Mouse (Mus musculus): ENCODE measurements around the gene Otud4. TPM values are rescaled to one million over a fixed set of nuclear protein-coding genes. Genes with fewer than 3 reads are reported as not detected.

Gene Otud4
- polyA plus RNA-seq (2014; fragmentation: Illumina TruSeq; extraction: RNeasy Lipid Tissue Mini Kit (QIAGEN cat#74804); ENCODE audit: low read depth, low replicate concordance), result 19.6 TPM

DNA sequence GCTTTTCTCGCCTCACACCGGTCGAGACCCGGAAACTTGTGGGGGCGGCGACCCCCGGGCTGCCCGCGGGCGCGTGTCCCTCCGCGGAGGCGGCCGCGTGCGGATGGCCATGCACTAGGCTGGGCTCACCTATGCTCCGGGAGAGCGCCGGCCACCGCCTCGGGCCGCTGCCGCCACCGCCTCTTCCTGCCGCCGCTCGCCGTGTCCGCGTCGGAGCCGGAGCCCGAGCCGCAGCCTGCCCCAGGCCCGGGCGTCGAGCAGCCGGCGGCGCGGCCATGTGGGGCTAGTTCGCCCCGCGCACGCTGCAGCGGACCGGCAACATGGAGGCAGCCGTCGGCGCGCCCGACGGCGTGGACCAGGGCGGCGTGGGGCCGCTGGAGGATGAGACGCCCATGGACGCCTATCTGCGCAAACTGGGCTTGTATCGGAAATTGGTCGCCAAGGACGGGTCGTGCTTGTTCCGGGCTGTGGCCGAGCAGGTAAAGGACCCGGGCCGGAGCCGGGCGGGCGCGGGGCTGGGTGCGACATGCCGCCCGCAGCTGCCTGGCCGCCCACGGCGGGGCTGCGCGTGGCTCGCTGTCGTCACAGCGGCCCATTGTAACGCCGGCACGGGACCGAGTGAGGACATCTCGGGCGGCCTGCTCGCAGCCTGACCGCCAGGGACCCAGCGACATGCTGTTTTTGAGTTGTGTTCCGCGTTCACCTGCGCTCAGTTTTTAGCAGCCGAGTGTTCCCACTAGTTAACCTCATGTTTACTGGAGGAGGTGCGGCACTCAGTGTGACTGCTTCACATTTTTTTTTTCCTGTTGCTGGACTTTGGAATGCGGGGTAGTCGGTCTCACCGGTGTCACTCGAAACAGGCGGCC, at the start of gene Otud4:
TSS of gene Otud4 (plus strand) at position 33 of the 866 bp plus-strand sequence.

GRCm38 (mm10) chr8:79711064-79711961, 71.9 kb downstream of the Otud4 start, which contains the start of the genes Abce1 and Anapc10:
Gene Abce1, minus strand, starts transcription at chr8:79711740.
Gene Anapc10, plus strand, starts transcription at chr8:79711820.

Other genes starting within 250 kb of the Otud4 start
- 24.8 TPM for gene Smad1, start 240.1 kb upstream of the Otud4 start, polyA plus RNA-seq (2014; fragmentation: Illumina TruSeq; extraction: RNeasy Lipid Tissue Mini Kit (QIAGEN cat#74804); ENCODE audit: low read depth, low replicate concordance)
- 38.1 TPM for gene Abce1, start 72.1 kb downstream of the Otud4 start, polyA plus RNA-seq (2014; fragmentation: Illumina TruSeq; extraction: RNeasy Lipid Tissue Mini Kit (QIAGEN cat#74804); ENCODE audit: low read depth, low replicate concordance)
- 13.0 TPM for gene Anapc10, start 72.2 kb downstream of the Otud4 start, polyA plus RNA-seq (2014; fragmentation: Illumina TruSeq; extraction: RNeasy Lipid Tissue Mini Kit (QIAGEN cat#74804); ENCODE audit: low read depth, low replicate concordance)

Data from adipose tissue, adult 10 weeks (tissue).